Mouse (Mus musculus) neural tube, embryonic 11.5 days (tissue): ENCODE measurements at regions not wholly inside any gene's neighbourhood (a gene's known extent, or its start where the extent isn't known, plus 50 kb on each side); places are given as distances from the start of the nearest gene placed in this dataset.

Source experiments
- ATAC-seq: fragments of 200-750 bp; cut with Nextera tagmentation; 2 replicates; pipeline ENCODE4 v1.8.0; 2017; ENCODE audit warnings: moderate number of reproducible peaks, mild to moderate bottlenecking, moderate TSS enrichment, moderate library complexity; ENCODE audit not compliant: insufficient read depth, low FRiP score, low TSS enrichment
- DNase-seq: peaks from one replicate; pipeline ENCODE4 v3.0.0-alpha.2; 2015; ENCODE audit warnings: low spot score
- H3K27ac ChIP-seq: fragments of 300-500 bp; sonication (generic); 2 replicates; pipeline ENCODE4 v1.5.1; 2014; ENCODE audit warnings: low read depth, mild to moderate bottlenecking, low read length
- H3K27me3 ChIP-seq: fragments of 300-500 bp; sonication (generic); 2 replicates; pipeline ENCODE4 v1.6.1; 2014; ENCODE audit warnings: mild to moderate bottlenecking, low read length, mixed read lengths; ENCODE audit not compliant: control insufficient read depth, insufficient read depth
- H3K36me3 ChIP-seq: fragments of 300-500 bp; sonication (generic); 2 replicates; pipeline ENCODE4 v1.6.1; 2014; ENCODE audit warnings: mild to moderate bottlenecking, low read length, moderate library complexity, mixed read lengths; ENCODE audit not compliant: control insufficient read depth, insufficient read depth
- H3K4me1 ChIP-seq: fragments of 300-500 bp; sonication (generic); 2 replicates; pipeline ENCODE4 v1.6.1; 2014; ENCODE audit warnings: low read length, mixed read lengths; ENCODE audit not compliant: control insufficient read depth, insufficient read depth
- H3K4me2 ChIP-seq: fragments of 300-500 bp; sonication (generic); 2 replicates; pipeline ENCODE4 v1.6.1; 2014; ENCODE audit warnings: low read depth, mild to moderate bottlenecking, moderate library complexity
- H3K4me3 ChIP-seq: fragments of 300-500 bp; sonication (generic); 2 replicates; pipeline ENCODE4 v1.5.1; 2014; ENCODE audit warnings: low read depth, low read length
- H3K9ac ChIP-seq: fragments of 300-500 bp; sonication (generic); 2 replicates; pipeline ENCODE4 v1.6.1; 2014; ENCODE audit warnings: mild to moderate bottlenecking, low read length
- H3K9me3 ChIP-seq: fragments of 300-500 bp; sonication (generic); 2 replicates; pipeline ENCODE4 v1.6.1; 2016; ENCODE audit warnings: low read length; ENCODE audit not compliant: control insufficient read depth
- WGBS: fragments of 180-500 bp; shearing (Covaris S2); extraction: QIAGEN DNeasy Blood & Tissue Kit; methylation state at CpG from one replicate; pipeline ENCODE4 v1.1.7; 2014; 5-methylcytosine and 5-hydroxymethylcytosine counted together

GRCm38 (mm10) chr6:31077216-31077615 is 118.3 kb upstream of the Klf14 start:
- no peak overlapping the region for H3K4me2 ChIP-seq
- no peaks in the 10 kb centered on the region for H3K9me3 ChIP-seq
- no peaks in the 10 kb centered on the region for H3K36me3 ChIP-seq
- WGBS = 77% methylated on average over 9 of the region's 9 CpGs
- H3K27ac ChIP-seq = no peak overlapping the region
- ATAC-seq (no peak), DNase-seq (no peak)
- H3K9ac ChIP-seq = no peak overlapping the region
- no peaks in the 10 kb centered on the region for H3K4me1 ChIP-seq
- no peaks in the 10 kb centered on the region for H3K27me3 ChIP-seq
- no peak overlapping the region for H3K4me3 ChIP-seq

GRCm38 (mm10) chr6:31077779-31078178 is 118.9 kb upstream of the Klf14 start:
- Histone ChIP-seq H3K4me1 (no peaks in the 10 kb centered on the region), H3K4me2 (no peak overlapping the region), H3K4me3 (no peak overlapping the region), H3K9me3 (no peaks in the 10 kb centered on the region), H3K36me3 (no peaks in the 10 kb centered on the region), H3K27me3 (no peaks in the 10 kb centered on the region), H3K9ac (no peak overlapping the region), H3K27ac (no peak overlapping the region)
- DNase-seq (no peak), ATAC-seq (no peak)
- 82% methylated on average over 9 of the region's 9 CpGs for WGBS

- WGBS = 78% methylated on average over 6 of the region's 6 CpGs
- Histone ChIP-seq H3K9me3 (no peaks in the 10 kb centered on the region), H3K27ac (no peak overlapping the region), H3K36me3 (no peaks in the 10 kb centered on the region), H3K9ac (no peak overlapping the region), H3K27me3 (no peaks in the 10 kb centered on the region), H3K4me1 (no peaks in the 10 kb centered on the region), H3K4me3 (no peak overlapping the region), H3K4me2 (no peak overlapping the region)
- DNase-seq (no peak), ATAC-seq (no peak)
These were observed 119.5 kb upstream of the Klf14 start for GRCm38 (mm10) chr6:31078413-31078812.

GRCm38 (mm10) chr6:31079586-31080259 is 120.8 kb upstream of the Klf14 start:
- Histone ChIP-seq H3K4me1 (no peaks in the 10 kb centered on the region), H3K9ac (no peak overlapping the region), H3K4me2 (no peak overlapping the region), H3K4me3 (no peak overlapping the region), H3K9me3 (no peaks in the 10 kb centered on the region), H3K36me3 (no peaks in the 10 kb centered on the region), H3K27ac (no peak overlapping the region), H3K27me3 (no peaks in the 10 kb centered on the region)
- DNase-seq (no peak), ATAC-seq (no peak)
- 74% methylated on average over 14 of the region's 14 CpGs for WGBS

- no peak overlapping the region for H3K9ac ChIP-seq
- H3K9me3 ChIP-seq = no peaks in the 10 kb centered on the region
- H3K27ac ChIP-seq = no peak overlapping the region
- no peak overlapping the region for H3K4me3 ChIP-seq
- no peak overlapping the region for H3K4me2 ChIP-seq
- H3K4me1 ChIP-seq = no peaks in the 10 kb centered on the region
- no peaks in the 10 kb centered on the region for H3K36me3 ChIP-seq
- ATAC-seq (no peak), DNase-seq (no peak)
- WGBS = 88% methylated on average over 4 of the region's 4 CpGs
- no peaks in the 10 kb centered on the region for H3K27me3 ChIP-seq
These were observed 121.4 kb upstream of the Klf14 start for GRCm38 (mm10) chr6:31080279-31080678.

- Histone ChIP-seq H3K36me3 (no peaks in the 10 kb centered on the region), H3K27ac (no peak overlapping the region), H3K9ac (no peak overlapping the region), H3K4me3 (no peak overlapping the region), H3K9me3 (no peaks in the 10 kb centered on the region), H3K4me2 (no peak overlapping the region), H3K27me3 (no peaks in the 10 kb centered on the region), H3K4me1 (no peaks in the 10 kb centered on the region)
- no peak for DNase-seq
- no peak for ATAC-seq
- 89% methylated on average over 9 of the region's 9 CpGs for WGBS
These were observed 121.8 kb upstream of the Klf14 start for GRCm38 (mm10) chr6:31080691-31081090.

- Histone ChIP-seq H3K9ac (no peak overlapping the region), H3K4me3 (no peak overlapping the region), H3K36me3 (no peaks in the 10 kb centered on the region), H3K4me2 (no peak overlapping the region), H3K27me3 (no peaks in the 10 kb centered on the region), H3K9me3 (no peaks in the 10 kb centered on the region), H3K4me1 (no peaks in the 10 kb centered on the region), H3K27ac (no peak overlapping the region)
- WGBS = 92% methylated on average over 9 of the region's 9 CpGs
- DNase-seq = no peak
- ATAC-seq = no peak
These were observed 122.4 kb upstream of the Klf14 start for GRCm38 (mm10) chr6:31081238-31081637.

GRCm38 (mm10) chr6:31081988-31082387 is 123.1 kb upstream of the Klf14 start:
- Histone ChIP-seq H3K9ac (no peak overlapping the region), H3K4me2 (no peak overlapping the region), H3K9me3 (no peaks in the 10 kb centered on the region), H3K27ac (no peak overlapping the region), H3K36me3 (no peaks in the 10 kb centered on the region), H3K27me3 (no peaks in the 10 kb centered on the region), H3K4me3 (no peak overlapping the region), H3K4me1 (no peaks in the 10 kb centered on the region)
- ATAC-seq = no peak
- no peak for DNase-seq
- 61% methylated on average over 7 of the region's 7 CpGs for WGBS

- Histone ChIP-seq H3K9ac (no peak overlapping the region), H3K36me3 (no peaks in the 10 kb centered on the region), H3K4me1 (no peaks in the 10 kb centered on the region), H3K4me3 (no peak overlapping the region), H3K27ac (no peak overlapping the region), H3K9me3 (no peaks in the 10 kb centered on the region), H3K4me2 (no peak overlapping the region), H3K27me3 (no peaks in the 10 kb centered on the region)
- 79% methylated on average over 10 of the region's 10 CpGs for WGBS
- no peak for DNase-seq
- ATAC-seq = no peak
These were observed 124.0 kb upstream of the Klf14 start for GRCm38 (mm10) chr6:31082613-31083470.
